Mouse (Mus musculus) heart, postnatal 25 days (tissue): ENCODE data around the gene Npb. TPM values are rescaled to one million over a fixed set of nuclear protein-coding genes. Genes with fewer than 3 reads are reported as not detected.

Experiments
- DNase-seq: peaks from one replicate; pipeline ENCODE4 v3.0.0; 2022; ENCODE audit warnings: low spot score
- intact Hi-C: fragments of 180-260 bp; cut with DNase I; formaldehyde crosslinking; loops from one replicate; pipeline ENCODE4 v1.15.1; 2025
- total RNA-seq, 2 experiments: library from RNA; stranded (reverse); gene quantifications; 2 replicates each; pipeline ENCODE4 v1.2.3; 2021

Gene Npb
- total RNA-seq, 2 experiments from 2014 or later = not detected

DNA sequence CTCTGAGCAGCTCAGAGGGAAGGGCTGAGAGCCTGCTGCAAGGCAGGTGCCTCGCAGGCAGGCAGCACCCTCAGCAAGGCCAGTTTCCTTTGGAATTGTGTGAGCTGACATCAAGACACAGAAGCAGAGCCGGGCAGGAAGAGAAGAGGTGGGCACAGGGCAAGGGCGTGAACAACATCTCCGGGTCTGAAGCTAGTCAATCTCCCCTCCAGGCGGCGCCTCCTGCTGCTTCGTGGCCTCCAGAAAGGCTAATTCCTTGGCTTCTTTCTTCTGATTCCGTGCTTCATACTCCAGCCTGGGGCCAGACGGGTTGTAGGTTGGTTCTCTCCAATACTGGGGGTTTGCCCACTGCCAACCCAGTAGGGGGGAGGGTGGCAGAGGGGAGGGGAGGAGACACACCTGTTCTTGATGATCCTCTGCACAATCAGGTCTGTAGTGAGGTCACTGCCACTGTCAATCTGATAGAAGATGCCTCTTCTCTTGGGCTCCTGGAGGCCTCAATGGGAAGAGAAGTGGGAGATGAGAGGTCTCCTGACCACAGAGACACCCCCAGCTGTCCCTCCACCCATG, 2.3 kb downstream of the Npb start:
- DNase-seq = no peak
- intact Hi-C loops = no loop called here

DNA sequence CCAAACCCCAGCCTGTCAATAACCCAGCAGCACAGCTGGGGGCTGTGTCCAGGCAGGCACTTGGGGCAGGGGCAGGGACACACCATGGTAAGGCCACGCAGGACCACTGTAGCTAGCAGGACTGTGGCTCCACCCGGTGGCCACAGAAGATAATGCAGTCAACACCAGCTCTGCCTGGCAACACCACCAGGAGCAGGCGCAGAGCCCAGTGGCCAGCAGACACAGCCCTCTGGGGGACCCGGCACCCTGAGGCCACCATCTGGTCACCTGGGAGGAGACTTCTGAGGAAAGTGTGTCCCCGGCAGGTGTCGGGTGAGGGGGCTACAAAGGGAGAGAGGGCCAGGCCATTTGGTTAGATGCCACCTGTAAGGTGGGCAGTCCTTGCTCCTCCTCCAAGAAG, 4.5 kb downstream of the Npb start:
- peak; percentile 48 for DNase-seq
- intact Hi-C loops = loop anchor here (2.0 kb wide), 3 partner anchors 34 to 124 kb away; no protein-coding TSS in a partner anchor

DNA sequence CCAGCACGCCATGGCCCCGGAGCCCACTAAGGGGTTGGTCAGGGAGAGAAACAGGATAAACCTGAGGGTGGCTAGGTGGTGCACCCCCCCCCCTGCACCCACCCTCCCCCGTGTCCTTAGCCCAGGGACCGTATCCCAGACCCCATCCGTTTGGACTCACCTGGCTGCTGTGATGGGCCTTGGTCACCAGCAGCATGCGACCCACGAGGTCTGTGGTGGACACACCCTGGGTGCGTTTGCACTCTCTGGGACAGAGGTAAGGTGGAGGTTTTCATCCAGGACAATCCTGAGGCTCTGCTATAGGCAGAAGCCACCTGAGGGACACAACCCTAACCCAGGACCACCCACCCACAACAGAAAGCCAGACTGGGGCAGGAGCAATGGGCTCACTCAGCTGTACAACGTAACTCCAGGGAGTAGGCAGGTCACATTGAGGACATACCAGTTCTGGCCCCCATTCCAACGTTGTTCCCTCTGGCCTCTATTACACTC, 5.2 kb downstream of the Npb start:
- DNase-seq = no peak
- intact Hi-C loops = loop anchor here (2.0 kb wide), 3 partner anchors 35 to 125 kb away; no protein-coding TSS in a partner anchor

DNA sequence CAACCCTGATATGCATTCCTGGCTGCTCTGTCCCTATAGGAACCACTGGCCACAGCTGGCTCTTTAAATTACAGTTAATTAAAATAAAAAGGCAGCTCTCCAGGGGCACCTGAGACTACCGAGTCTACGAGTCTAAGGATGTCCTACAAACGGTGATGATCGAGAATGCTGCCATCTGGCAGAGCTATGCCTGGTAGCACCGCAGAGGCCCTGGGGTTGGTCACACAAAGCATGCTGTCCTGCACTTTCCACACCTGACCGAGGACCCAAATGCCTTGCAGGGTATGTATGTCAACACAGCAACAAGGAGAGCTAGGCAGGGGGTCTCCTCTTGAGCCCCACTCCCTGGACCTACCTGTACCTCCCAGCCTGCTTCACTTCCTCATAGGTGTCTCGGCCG, 5.7 kb downstream of the Npb start:
- DNase-seq = no peak
- intact Hi-C loops = loop anchor here (2.0 kb wide), 3 partner anchors 35 to 125 kb away; no protein-coding TSS in a partner anchor

DNA sequence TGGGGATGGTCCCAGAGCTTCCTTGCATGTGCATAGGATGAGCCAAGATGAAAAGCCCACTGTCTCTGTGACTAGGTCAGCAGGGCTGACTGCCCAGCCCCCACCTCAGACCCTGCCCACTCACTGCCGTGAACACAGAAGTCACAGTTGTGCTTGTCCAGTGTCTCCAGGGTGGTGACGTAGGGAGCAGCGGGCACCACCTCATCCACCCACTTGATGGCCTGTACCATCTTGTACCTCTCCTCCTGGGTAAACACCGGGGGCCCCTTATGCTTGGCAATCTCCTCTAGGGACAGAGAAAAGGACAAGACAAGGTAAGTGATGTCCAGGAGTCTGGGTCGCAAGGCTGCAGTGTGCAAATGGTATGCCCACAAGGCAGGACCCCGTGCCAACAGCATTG, 6.9 kb downstream of the Npb start:
- no peak for DNase-seq
- intact Hi-C loops = no loop called here

DNA sequence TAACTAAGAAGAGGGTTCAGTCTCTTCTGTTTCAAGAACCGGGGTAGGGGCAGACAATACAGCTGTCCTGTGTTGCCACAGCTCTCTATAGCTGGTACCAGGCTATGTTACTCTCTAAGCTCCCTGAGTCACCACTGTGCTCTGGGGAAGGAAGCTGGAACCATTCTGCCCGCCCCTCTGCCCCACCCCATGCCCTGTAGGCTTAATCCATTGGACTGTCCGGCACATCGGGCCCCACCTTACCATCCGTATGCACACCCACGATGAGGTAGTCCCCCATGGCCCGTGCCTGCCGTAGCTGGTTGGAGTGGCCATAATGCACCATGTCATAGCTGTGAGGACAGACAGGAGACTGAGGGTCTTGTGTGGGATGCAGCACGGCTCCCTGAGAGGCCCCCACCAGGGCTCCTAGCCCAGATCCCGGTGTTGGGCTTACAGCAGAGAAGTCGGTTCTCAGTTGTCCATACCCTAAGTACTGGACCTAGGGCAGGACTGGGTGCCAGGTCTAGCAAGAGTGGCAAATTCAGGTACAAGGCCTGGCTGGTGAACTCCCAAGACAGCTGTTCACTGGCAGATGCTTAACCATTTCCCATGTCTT, 7.4 kb downstream of the Npb start:
- intact Hi-C loops = no loop called here
- DNase-seq = no peak

DNA sequence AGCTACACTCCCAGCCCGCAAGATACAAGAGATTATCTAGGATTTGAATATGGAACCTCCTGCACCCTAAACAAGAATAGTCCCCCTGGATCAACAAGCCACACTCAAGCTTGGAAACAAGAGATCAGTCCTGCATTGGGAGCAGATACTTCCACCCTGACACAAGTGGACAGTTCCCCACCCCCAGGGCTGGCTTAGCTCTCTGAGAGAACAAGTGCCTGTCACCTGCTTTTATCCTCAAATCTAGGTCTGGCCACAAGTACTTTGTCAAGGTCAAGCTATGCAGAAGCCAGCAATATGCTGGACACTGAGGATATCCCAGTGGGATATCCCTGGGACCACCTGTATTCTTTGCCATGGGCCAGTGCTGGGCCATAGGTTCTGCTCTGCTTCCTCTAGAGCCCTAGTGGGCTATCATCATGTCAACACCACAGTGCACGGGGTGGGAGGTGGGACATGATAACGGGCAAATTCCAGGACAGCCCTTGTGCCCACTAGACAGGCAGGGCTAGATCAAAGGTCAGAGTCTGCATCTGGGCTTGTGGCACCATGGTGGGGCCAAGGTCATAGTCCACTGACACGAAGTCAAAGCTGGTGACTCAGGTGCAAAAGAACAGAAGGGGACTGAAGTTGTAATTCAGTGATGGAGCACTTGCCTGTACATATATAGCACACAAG, 8.5 kb downstream of the Npb start:
- intact Hi-C loops = no loop called here
- no peak for DNase-seq

DNA sequence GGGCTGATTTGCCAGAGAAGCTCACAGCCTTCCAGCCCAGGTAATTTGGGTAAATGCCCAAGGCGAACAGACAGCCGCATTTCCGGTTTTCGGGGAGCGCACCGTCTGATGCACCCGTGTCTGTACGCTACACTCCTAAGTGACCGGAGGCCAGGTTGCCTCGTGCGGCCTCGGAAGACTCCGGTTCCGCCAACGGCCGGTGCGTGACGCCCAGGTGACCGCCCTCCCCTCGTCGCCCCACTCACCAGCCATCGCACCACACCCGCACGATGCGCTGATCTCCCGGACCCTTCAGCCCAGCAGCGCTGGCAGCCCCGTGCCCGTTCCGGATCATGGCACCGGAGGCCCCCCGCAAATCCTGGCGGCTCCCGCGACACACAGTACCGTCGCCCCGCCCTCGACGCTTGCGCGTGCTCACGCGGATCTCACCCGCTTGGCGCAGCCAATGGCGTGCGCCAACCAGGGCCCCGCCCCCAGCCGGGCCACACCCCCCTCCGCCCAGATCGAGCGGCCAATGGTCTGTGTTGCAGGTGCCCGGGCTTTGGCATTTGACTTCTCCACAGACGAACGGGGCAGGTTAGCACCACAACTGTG, 9.3 kb downstream of the Npb start, which contains the start of gene Pcyt2:
Gene Pcyt2 (minus strand): TSS at position 418 of the 594 bp plus-strand sequence.
- peak; percentile 76 for DNase-seq
- intact Hi-C loops = no loop called here

DNA sequence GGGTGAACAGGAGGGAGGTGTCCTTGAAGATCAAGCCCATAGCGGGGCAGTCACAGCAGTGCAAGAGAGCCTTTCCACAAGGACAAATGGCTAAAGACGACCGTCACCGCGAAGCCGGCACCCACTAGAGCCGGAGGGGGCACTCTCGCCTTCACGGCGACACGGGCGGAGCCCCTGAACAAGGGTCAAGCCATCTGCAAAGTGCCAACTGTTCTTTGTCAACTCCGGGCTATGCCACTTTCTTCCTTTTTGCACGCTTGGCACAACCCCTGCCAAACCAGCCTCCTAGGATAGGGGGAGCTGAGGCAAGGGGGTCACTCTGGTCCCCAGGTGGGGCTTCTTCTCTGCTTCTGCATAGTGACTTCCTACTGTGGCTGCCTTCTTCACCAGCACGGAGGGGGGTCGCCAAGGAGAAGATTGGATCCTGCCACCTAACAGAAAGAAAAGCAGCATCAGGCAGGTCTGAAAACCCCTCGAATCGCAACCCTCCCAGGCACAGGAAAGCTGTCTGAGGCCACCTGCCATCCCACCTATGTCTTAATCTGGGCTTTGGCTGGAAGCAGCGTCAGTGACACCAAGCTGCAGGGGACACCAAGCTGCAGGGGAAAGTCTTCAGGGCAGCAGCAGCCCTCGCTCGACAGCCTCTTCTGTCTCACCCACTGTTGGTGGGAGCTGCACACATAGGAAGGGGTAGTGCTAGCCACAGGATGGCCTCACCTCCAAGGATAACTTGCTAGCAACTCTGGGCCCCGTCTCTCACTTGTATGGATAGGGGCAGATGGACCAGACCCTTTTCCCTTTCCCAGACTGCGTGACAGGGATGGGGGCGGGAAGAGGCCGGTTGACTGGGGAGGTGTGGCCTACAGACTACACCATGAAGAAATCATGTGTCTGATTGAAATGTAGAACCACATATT, 10.6 kb downstream of the Npb start:
- DNase-seq = no peak
- intact Hi-C loops = no loop called here

DNA sequence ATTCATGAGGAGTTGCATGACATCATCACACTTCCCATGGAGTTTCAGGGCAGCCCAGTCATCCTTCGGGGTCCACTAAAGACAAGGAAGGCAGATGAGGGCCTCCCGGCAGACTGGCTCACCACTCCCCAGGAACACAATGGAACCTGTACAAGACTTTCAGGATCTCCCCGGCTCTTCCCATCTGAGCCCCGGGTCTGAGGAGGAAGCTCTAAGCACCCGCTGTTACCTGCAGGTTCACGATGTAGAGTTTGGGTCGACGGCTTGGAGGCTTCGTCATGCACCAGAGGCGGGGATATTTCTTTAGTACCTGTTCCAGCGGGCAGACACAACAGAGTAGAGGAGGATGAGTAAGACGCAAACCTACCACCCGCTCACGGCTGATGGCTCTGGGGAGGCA, 11.9 kb downstream of the Npb start:
- intact Hi-C loops = no loop called here
- DNase-seq = no peak

DNA sequence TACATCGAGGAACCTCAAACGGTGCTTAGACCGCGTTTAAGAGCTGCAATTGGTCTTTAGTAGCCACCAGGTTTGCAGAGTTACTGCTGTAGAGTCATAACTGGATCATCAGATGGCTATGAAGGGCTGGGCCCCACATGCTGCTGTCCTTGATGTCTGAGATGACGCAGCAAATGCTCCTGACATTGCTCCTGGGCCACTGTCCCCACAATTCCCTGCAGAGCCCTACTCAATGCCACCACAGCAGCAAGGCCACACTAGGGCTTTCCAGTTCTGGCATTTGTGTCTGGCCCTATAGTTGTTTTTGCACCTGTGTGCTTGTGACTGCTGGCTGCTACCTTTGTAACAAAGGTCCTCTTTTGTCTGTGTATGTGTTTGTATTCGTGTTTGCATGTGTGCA, 14.5 kb downstream of the Npb start:
- intact Hi-C loops = no loop called here

DNA sequence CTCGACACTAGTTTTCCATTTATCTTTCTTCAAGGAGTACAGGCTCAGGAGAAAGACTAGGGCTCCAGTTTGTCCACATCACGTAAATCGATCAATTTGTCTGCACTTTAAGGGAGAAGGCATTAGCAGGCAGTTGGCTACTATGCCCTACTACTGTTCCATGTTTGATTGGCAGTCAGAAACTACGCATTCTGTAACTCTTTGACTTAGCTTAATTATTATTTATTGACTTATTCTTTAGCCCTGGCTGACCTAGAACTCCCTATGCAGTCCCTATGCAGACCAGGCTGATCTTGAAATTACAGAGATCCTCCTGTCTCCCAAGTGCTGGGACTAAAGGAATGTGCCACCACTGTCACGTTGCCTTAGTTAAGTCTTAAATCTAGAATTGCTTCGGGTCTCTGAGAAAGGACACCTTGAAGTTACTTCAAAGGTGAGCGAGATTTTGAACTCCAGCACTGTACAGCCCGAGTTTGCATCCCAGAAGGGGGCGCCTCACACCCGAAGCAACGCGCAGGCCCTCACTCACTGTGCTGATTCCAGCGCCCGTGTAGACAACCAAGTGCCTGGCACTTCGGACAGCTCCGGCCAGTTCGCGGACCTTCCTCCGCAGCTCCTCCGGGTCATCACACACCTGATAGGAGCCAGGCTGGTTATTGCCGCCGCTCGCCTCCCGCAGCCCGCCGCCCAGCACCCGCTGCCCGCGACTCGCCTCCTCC, 15.8 kb downstream of the Npb start:
- intact Hi-C loops = loop anchor here (2.0 kb wide), 1 partner anchor 89 kb away; the partner anchor contains the start of genes Cenpx and Lrrc45
- DNase-seq = no peak

More for the DNA sequence above, 14.5 kb downstream of the Npb start:
- DNase-seq = no peak

DNA sequence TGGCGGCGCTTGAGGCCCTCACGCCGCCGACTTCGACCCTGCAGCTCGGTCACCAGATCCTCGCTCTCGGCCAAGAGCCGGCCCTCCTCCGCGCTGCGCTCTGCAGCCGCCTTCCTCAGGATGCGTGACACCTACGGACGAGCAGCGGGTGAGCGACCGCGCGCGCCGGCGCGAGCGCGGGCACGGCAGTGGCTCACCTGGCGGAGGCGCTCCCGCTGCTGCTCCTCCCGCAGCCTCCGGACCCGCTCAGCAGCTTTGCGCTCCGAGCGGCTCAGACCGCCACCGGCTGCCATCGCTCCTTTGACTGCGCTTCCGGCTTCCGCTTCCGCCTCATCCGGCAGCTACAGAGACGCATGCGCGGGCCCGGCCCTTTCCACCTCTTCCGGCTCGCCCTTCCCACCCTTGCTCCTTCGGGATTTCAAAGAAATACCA, 16.4 kb downstream of the Npb start:
- intact Hi-C loops = loop anchor here (2.0 to 5.0 kb wide), 2 partner anchors 48 to 88 kb away; partner anchors contain the start of genes Aspscr1, Cenpx and Lrrc45
- peak; percentile 74 for DNase-seq

DNA sequence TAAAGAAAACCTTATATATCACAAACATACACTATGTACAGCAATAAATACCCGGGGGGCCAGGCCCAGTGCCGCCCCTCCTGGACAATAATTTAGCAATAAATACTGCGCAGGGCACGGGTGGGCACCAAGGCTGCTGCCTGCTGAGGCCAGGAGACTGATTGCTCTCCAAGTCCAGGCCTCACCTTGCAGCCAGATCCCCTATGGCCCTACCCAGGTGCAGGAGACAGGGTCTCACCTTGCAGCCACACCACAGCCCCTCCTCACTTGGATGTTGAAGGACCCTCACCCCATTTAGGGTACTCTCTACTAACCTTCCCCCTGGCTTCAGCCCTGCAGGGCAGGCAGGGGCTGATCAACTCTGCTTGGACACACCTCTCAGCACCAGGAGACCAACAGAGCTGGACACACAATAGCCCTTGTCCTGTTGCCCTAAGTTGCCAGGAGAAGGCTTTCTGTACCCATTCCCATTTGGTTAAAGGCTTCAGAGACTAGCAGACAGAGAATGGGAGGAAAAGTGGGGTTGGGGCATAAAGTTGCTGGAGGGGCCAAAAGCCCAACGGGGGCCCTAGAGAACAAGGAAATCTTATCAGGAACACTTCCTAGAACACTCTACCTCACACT, 17.0 kb downstream of the Npb start, which contains the start of gene Sirt7:
Gene Sirt7 (minus strand): TSS at position 89 of the 624 bp plus-strand sequence.
- DNase-seq = no peak
- intact Hi-C loops = loop anchor here (2.0 to 5.0 kb wide), 2 partner anchors 47 to 88 kb away; partner anchors contain the start of genes Aspscr1, Cenpx and Lrrc45

DNA sequence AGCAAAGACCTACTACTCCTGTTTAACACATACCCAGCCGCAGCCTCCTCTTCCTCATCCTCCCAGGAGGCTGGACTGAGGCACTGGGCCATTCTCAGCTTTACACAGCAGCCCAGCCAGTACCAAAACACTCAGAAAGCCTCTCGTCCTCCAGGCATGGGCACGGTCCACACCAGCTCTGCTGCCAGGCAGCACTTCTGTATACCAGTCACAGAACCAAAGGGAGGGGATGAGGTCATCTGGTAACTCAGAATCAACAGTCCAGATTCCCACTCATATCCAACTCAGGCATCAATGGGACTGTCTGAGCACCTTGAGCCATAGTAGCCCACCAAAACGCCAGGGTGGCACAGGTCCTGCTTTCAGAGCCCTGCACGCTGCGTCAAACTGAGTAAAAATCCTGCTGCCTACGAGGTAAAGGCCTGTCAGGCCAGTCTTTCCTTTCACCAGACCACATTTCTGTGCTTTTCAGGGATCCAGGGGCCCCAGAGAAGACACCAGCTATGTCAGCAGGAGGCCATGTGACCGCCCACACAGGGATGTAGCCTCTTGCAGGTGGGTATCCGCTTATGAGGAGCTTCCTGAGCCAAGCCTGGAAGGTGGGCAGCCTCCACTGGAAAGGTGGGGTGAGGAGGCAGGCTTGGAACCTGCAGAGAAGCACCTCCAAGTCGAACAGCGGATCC, 18.6 kb downstream of the Npb start:
- intact Hi-C loops = loop anchor here (5.0 kb wide), 1 partner anchor 45 kb away; the partner anchor contains the start of gene Aspscr1

DNA sequence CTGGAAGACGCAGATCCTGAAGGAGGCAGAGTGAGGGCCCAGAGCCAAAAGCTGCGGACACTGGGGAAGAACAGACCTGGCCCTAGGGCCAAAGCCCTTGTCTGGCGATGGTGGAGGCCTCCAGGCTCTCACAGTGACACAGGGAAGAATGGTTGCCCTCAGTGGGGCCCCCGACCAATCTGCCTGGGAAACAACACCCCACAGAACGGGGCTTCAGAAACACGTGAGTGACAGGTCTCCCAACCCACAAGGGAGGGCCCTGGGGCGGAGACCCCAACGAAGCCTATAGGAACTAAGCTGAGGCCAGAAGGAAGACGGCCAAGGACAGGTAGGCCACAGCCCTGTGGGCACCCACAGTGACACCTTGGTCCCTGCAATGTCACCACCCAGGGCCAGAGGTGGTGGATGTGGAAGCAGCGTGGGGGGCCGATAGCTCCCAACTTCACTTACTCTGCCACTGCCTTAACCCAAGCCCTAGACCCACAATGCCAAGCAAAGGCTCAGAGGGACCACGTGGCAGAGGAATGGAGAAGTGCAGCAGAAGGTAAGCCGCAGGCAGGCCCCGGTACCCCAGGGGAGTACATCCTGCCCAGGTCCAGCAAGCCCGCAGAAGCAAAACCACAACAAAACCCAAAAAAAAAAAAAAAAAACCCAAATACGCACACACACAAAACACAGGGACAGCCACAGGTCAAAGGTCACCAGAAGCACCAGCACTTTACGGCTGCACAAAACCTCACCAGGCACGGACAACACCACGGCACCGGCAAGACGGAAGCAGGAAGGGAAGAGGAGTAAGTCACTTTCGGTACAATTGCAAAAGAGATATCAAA, 19.4 kb downstream of the Npb start:
- no peak for DNase-seq
- intact Hi-C loops = loop anchor here (5.0 kb wide), 1 partner anchor 45 kb away; the partner anchor contains the start of gene Aspscr1

More for the DNA sequence above, 18.6 kb downstream of the Npb start:
- no peak for DNase-seq
